Mouse (Mus musculus): ENCODE results near the gene Prmt2.

DNA sequence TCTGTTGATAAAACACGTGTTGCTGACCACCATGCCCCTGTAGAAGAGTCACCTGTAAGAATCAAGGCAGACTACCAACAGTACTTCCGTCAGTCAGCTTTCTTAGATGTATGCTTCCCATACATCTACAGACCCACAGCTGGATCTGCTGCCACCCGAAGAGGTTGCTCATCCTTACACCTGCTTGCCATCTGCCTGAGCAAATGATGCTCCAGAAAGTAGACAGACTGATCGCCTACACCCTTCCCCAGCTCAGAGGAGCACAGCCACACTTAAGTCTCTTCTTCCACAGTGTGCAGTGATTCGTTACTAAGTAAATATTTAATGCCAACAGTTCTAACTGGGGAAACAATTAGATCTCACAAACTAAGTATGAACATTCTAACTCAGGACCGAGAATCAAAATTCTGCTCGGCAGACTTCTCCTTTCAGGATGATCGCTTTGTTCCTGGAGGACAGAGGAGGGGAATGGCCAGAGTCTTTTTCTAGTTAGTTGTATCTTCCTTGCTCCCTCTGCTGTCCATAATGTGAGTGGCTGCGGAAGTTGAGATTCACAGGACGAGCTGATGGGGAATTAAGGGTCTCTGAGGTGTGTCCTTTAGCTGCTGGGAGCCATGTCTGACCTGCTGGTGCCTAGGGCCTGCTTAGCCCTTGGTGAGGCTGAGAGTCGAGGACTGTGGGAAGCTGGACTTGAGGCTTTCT is 22.8 kb upstream of the Prmt2 start:
- no peak for TF ChIP-seq CTCF (IDR thresholded peaks at IDR 0.05; ENCODE audit: low read depth)
- no peak for TF ChIP-seq EP300 (IDR thresholded peaks at IDR 0.05; ENCODE audit: low read depth)

Measured in liver, embryonic 14.5 days (tissue).